Mouse (Mus musculus) gastrocnemius, postnatal 14 days (tissue): ENCODE measurements at regions not wholly inside any gene's neighbourhood (a gene's known extent, or its start where the extent isn't known, plus 50 kb on each side); places are given as distances from the start of the nearest gene placed in this dataset.
A peak's percentile ranks its signal among the peaks of the same experiment; 100 is the strongest.

ENCODE experiments used
- DNase-seq: peaks from one replicate; pipeline ENCODE4 v3.0.0; 2021; ENCODE audit warnings: mixed read lengths
- intact Hi-C: fragments of 180-260 bp; cut with DNase I; formaldehyde crosslinking; loops from one replicate; pipeline ENCODE4 v1.15.1; 2025; ENCODE audit warnings: low total_unique reads

DNA sequence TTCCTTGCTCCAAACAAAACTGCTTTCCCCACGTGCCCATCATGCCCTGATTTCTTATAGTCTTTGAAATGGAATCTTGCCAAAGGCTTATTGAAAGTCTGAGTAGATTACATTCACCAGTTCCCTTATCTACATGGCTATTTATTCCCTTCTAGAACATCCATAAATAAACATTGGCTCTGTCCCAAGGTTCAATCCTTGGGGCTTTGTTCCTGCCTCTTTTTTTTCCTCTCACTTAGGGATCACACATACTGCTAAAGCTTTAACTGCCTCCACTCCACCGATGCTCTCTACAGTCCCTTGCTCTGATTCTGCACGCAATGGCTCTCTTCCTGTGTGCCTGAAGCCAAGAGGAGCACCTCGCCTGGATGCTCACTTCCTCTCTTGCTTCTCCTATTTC is 107.6 kb upstream of the Ncam1 start:
- no peak for DNase-seq
- intact Hi-C loops: no loop called here

DNA sequence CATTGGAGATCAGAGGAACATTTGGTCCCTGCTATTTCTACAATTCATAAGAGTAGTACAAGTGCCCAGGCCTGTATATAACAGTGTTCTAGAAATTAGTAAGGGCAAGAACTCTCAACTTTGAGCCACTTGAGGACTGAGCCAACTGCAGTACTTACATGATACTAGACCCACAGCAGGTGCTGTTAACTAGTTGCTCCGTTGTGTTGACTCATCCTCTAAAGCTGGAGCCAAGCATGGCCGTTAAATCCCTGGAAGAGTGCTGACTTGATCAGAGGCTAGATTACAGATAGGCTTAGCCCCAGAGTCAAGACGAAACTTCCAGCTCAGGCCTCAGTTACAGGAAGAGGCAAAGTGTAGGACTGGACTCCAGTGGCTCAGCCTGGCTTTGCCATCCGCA is 107.0 kb upstream of the Ncam1 start:
- no peak for DNase-seq
- intact Hi-C loops: no loop called here

DNA sequence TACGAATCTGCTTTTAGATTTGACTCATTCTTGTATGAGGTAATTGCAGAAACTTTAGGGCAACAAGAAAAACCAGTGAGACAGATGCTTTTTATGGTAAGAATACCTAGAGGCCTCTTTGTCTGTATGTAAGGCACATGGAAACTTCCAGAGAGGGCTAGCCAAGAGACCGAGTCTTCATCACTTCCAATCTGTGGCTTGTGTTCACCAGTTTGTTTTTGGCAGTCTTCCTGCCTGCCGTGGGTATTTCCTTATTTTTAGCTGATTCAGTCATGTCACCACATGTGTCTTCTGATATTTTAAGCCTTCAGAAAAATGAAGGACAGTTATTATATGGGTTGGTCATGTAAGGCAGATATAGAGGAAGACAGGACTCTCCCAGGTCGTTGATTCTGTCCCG is 100.2 kb upstream of the Ncam1 start:
- DNase-seq: no peak
- intact Hi-C loops: no loop called here

DNA sequence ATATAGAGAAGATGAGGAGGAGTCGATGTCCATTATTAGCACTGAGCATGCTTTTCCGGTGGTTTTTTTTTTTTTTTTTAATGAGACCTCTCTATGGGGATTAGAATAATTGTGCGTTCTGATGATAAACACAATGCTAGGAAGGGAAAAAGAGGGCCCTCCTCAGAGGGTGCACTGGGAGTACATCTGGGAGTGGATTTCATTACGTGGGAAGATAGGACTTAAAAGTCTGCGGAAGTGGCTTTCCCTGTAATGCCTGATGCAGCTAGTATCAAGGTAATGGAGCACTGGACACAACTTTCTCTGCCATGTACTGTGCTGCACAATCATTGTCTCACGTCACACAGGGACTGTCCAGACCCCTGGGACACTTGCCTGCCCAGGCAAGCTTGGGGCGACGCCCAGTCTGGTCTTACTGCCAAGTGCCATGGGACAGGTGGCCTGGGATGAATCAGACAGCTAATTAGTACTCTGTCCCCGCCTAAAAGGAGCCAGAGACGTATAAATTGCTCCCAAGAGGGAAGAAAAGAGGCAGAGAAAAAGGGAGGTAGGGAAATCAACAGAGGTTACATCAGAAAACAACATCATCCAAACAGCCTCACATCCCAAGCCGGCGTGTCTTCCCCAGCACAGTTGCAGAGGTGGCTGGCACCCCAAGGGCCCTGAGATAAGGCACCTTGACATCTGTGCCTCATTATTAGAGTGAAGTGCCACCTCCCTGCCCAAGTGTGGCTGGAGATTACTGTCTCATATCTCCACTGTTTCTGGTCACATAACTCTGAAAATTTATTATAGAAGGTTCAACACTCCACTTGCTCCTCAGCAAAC is 86.0 kb upstream of the Ncam1 start:
- DNase-seq: peak; percentile 64
- intact Hi-C loops: no loop called here

DNA sequence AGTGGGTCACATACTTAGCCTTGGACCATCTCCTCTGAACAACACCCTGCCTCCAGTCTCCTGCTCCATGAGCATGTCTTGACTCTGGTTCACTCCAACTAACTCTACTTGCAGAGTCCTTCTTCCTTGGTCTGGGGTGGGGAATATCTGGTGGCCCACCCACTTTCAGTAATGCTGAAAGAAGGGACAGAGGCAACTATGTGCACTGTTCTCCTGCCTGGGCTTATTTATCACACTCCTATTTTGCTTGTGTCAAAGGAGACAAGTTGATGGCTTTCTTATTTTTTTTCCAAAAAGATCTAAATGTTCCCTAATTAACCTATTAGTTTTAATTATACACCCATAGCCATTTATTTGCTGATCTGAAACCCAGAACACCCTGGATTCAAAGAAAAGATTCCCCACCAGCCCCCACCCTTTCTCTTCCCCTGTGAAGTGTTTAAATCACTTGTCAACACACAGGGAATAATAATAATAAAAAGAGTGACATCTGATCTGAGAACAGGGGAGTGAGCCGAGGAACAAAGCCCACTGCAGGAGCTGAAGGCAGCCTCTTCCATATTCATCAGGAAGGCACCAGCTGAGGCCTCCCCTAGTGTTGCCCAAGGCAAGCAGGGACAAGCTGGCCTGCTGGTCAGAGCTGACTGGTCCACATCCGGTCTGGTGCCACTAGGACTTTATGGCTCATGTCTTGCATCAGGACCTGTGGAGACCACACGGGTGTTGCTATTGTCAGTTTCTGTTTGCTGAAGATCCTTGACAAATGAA is 80.8 kb upstream of the Ncam1 start:
- intact Hi-C loops: no loop called here
- no peak for DNase-seq

DNA sequence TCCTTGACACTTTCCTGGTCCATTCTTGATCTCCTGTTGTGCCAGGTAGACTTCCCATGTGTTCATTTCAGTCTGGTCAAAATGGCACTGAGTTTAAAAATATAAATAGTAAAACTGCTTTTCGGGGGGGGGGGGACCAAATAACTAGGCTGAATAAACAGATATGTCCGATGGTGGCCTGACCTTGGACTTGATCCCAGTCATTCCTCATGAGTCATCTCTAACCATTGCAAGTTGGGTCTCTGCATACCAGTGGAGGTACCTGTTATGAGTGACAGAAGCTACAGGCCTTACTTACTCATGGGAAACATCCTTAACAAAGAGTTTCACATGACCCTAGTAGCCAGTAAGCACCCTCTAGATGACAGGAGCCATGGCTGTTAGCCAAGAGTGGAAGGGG is 76.2 kb upstream of the Ncam1 start:
- DNase-seq: no peak
- intact Hi-C loops: no loop called here

DNA sequence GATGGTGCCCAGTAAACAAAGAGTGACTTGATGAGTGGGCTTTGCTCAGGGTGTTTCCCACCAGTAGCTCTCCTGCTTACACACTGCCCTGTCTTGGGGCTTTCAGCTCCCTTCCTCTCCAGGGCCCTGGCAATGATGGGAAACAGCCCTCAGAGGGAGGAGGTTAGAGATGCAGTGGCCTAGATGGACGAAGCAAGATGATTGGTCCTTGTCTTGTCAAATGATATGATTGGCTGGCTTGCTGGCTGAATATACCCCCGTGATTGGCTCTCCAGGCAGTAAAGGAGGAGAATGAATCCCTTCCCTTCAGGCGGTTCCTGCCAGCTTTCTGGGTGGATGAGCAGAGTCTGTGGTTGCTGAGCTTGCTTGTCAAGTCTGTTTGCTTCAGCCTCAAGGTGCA is 74.8 kb upstream of the Ncam1 start:
- DNase-seq: peak; percentile 11
- intact Hi-C loops: no loop called here

DNA sequence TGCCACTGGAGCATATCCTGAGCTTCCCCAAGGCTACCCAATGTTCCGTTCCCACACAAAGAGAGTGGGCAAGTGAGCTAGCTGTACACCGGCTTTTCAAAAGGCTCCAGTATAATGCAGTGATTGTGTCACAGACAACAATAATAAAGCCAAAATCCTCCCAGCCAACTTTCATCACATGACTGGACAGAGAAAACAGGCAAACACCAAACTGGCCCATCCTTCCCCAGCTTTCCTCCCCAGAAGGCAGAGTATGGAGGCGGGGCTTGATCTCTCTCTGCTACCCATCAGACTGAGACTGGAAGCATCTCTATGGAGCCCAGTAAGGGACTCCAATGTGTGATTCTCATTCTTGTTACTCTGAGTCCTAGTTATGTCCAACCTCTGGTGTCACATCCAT is 52.8 kb upstream of the Ncam1 start:
- no peak for DNase-seq
- intact Hi-C loops: no loop called here

DNA sequence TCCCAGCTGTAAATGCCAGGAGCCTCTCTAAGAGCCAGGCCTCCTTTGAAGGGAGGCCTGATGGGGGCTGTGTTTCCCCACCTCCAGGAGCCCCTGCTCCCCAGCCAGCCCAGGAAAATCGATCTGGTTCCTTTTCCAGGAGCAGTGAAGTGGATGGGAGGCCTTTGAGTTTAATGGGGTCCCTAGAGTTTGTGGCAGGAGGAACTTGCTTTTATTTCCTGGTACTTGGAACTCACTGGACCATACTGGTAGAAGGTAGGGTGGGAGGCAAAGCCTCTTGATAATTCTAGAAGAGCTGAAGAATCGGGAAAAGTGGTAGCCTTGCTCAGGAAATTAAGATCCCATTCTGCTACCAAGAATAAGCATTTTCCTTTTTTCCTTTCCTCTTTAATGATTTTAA is 50.7 kb upstream of the Ncam1 start:
- DNase-seq: no peak
- intact Hi-C loops: no loop called here

DNA sequence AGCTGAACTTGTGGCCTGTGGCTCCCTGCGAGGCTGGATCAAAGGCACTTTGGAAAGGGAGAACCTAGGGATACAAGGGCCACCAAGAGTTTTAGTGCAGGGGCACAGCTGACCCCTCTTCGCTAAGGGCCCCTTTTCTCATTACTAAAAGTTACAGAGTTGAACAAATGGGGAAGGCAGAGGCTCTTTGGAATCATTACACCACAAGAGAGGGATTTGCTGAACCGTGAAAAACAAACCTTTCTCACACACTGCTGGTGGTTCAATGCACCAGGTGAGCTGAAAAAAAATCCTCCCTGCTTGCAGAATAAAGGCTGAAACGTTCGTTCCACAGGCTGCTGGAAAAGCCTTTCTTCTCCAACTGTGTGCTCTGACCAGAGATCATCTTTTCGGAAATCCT is 50.2 kb upstream of the Ncam1 start:
- intact Hi-C loops: no loop called here
- no peak for DNase-seq
